Mouse (Mus musculus) E14TG2a.4 (cell line): Measurements from ENCODE around the gene Herc1.

Experiments used
- H3K27me3 ChIP-seq: 2 replicates; pipeline ENCODE4 v1.6.1; 2014; ENCODE audit warnings: low read length, control low read depth; ENCODE audit not compliant: insufficient read depth
- H3K36me3 ChIP-seq: 2 replicates; pipeline ENCODE4 v1.6.1; 2014; ENCODE audit warnings: low read length, control low read depth; ENCODE audit not compliant: insufficient read depth
- H3K4me1 ChIP-seq: replicated peaks from 2 replicates; pipeline ENCODE4 v1.6.1; 2014; ENCODE audit warnings: low read depth, low read length, control low read depth
- H3K4me3 ChIP-seq: replicated peaks from 2 replicates; pipeline ENCODE4 v1.5.1; 2014; ENCODE audit warnings: mild to moderate bottlenecking, low read length
- H3K9me3 ChIP-seq: 2 replicates; pipeline ENCODE4 v1.6.1; 2014; ENCODE audit warnings: low read length, control low read depth
- CTCF ChIP-seq: conservative IDR thresholded peaks from 2 replicates; pipeline ENCODE4 v1.5.1; 2014; ENCODE audit warnings: low read length
- NANOG ChIP-seq: IDR thresholded peaks from 2 replicates; pipeline ENCODE4 v1.6.1; 2014; ENCODE audit warnings: borderline replicate concordance, low read length, mixed read lengths
- POU5F1 ChIP-seq: IDR thresholded peaks from 2 replicates; pipeline ENCODE4 v1.6.1; 2014; ENCODE audit warnings: low read length, borderline replicate concordance

Herc1 gene

DNA sequence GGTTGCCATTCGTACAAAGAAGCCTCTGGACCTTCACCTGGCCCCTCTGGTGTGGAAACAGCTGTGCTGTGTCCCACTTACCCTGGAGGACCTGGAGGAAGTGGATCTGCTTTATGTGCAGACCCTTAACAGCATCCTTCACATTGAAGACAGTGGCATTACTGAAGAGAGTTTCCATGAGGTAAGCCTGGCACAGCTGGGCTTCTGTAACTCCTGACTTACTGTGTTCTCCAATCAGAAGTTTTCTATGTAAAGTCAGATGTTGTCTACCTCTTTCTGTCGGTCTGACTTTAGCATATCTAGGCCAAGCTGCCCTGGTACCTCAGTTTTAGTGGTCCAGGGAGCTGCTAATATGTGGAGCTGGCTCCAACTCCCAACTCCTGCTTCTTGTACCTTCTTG is 151.0 kb downstream of the Herc1 start:
- H3K9me3 ChIP-seq: no peaks in the 10 kb centered on the region
- no peak overlapping the region for H3K4me3 ChIP-seq
- peaks cover 29% of the 10 kb centered on the region for H3K4me1 ChIP-seq
- TF ChIP-seq POU5F1 (no peak), CTCF (no peak)
- H3K36me3 ChIP-seq: peaks cover 77% of the 10 kb centered on the region
- no peaks in the 10 kb centered on the region for H3K27me3 ChIP-seq

GRCm38 (mm10) chr9:66503879-66504411 is 153.7 kb downstream of the Herc1 start:
- peaks cover 77% of the 10 kb centered on the region for H3K36me3 ChIP-seq
- TF ChIP-seq CTCF: 0 out of 2 replicates have a peak, but pooled peaks have one; percentile 15
- no peak for TF ChIP-seq POU5F1
- peaks cover 46% of the 10 kb centered on the region for H3K4me1 ChIP-seq
- H3K9me3 ChIP-seq: no peaks in the 10 kb centered on the region
- H3K4me3 ChIP-seq: no peak overlapping the region
- H3K27me3 ChIP-seq: no peaks in the 10 kb centered on the region

- Histone ChIP-seq H3K27me3 (no peaks in the 10 kb centered on the region), H3K36me3 (peaks cover 79% of the 10 kb centered on the region), H3K9me3 (no peaks in the 10 kb centered on the region), H3K4me1 (peaks cover 46% of the 10 kb centered on the region), H3K4me3 (no peak overlapping the region)
- no peak for TF ChIP-seq POU5F1
- TF ChIP-seq CTCF: no peak
- no peak for TF ChIP-seq NANOG
Observed at GRCm38 (mm10) chr9:66504518-66504917, 154.3 kb downstream of the Herc1 start.

GRCm38 (mm10) chr9:66505141-66505917 is 155.1 kb downstream of the Herc1 start:
- H3K9me3 ChIP-seq: no peaks in the 10 kb centered on the region
- H3K27me3 ChIP-seq: no peaks in the 10 kb centered on the region
- peaks cover 76% of the 10 kb centered on the region for H3K36me3 ChIP-seq
- H3K4me3 ChIP-seq: 0 out of 2 replicates have a peak overlapping the region, but pooled peaks have one; percentile 3
- TF ChIP-seq CTCF (no peak), NANOG (no peak), POU5F1 (no peak)
- peaks cover 53% of the 10 kb centered on the region for H3K4me1 ChIP-seq

DNA sequence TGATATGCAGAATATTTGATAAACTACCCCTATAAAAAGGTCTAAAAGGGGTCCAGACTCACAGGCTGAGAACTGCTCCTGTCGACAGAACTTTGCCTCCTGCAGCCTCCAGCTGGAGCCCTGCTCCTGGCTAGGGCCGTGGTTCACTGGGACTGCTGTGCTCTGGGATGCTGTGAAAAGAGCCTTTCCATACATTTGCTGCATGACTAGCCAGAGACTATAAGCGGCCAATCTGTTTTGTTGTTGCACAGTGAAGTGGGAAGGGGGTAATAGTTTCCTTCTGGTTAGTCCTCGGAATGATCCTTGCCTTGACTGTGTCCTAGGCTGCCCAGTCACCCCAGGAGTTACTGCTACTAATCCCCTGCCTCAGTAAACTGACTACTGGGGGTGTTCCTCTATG is 155.8 kb downstream of the Herc1 start:
- TF ChIP-seq NANOG: no peak
- TF ChIP-seq CTCF: no peak
- no peak for TF ChIP-seq POU5F1
- Histone ChIP-seq H3K4me3 (no peak overlapping the region), H3K36me3 (peaks cover 69% of the 10 kb centered on the region), H3K4me1 (peaks cover 59% of the 10 kb centered on the region), H3K27me3 (no peaks in the 10 kb centered on the region), H3K9me3 (no peaks in the 10 kb centered on the region)

GRCm38 (mm10) chr9:66506424-66506823 is 156.2 kb downstream of the Herc1 start:
- Histone ChIP-seq H3K9me3 (no peaks in the 10 kb centered on the region), H3K36me3 (peaks cover 65% of the 10 kb centered on the region), H3K4me1 (peaks cover 61% of the 10 kb centered on the region), H3K4me3 (no peak overlapping the region), H3K27me3 (no peaks in the 10 kb centered on the region)
- TF ChIP-seq CTCF (no peak), NANOG (no peak), POU5F1 (no peak)

DNA sequence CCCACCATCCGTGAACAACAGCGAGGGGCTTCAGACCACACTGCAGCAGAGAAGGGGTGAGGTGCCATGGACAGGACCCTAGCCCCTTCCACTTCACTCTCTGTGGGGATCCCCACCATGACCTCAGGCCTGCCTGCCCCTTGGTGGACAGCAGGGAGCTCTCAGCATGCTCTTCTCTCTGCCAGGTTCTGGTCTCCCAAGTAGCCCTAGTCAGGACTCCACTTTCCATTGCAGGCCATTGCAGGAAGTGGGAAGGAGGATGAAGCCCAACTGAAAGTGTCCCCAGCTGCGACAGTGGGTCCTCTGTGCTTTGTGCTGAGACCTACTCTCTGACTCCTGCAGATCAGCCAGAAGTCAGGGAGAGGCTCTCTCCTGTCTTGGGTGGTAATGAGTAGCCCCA is 157.4 kb downstream of the Herc1 start:
- Histone ChIP-seq H3K9me3 (no peaks in the 10 kb centered on the region), H3K36me3 (peaks cover 53% of the 10 kb centered on the region), H3K4me1 (peaks cover 63% of the 10 kb centered on the region), H3K4me3 (no peak overlapping the region), H3K27me3 (no peaks in the 10 kb centered on the region)
- TF ChIP-seq CTCF: no peak
- no peak for TF ChIP-seq POU5F1
- no peak for TF ChIP-seq NANOG

GRCm38 (mm10) chr9:66508890-66509399 is 158.7 kb downstream of the Herc1 start:
- TF ChIP-seq CTCF (no peak), NANOG (no peak), POU5F1 (no peak)
- peaks cover 53% of the 10 kb centered on the region for H3K36me3 ChIP-seq
- H3K27me3 ChIP-seq: no peaks in the 10 kb centered on the region
- no peaks in the 10 kb centered on the region for H3K9me3 ChIP-seq
- peaks cover 69% of the 10 kb centered on the region for H3K4me1 ChIP-seq
- H3K4me3 ChIP-seq: no peak overlapping the region

- no peak for TF ChIP-seq NANOG
- no peak for TF ChIP-seq CTCF
- no peak for TF ChIP-seq POU5F1
- peaks cover 38% of the 10 kb centered on the region for H3K36me3 ChIP-seq
- no peaks in the 10 kb centered on the region for H3K9me3 ChIP-seq
- H3K4me1 ChIP-seq: peaks cover 67% of the 10 kb centered on the region
- no peaks in the 10 kb centered on the region for H3K27me3 ChIP-seq
- peak overlapping the region; percentile 98 for H3K4me3 ChIP-seq
Observed at GRCm38 (mm10) chr9:66510351-66510841, 160.1 kb downstream of the Herc1 start.
